Mouse (Mus musculus) thymus, adult 2 months (tissue): ENCODE results near the gene Prpf38b.

ENCODE experiments used
- CTCF ChIP-seq: fragments of 200-500 bp; IDR thresholded peaks from 2 replicates; pipeline ENCODE4 v1.5.1; 2012; ENCODE audit warnings: mild to moderate bottlenecking, control low read depth, low read length, moderate library complexity, borderline replicate concordance; ENCODE audit not compliant: control insufficient read depth, poor library complexity, insufficient read depth; ENCODE audit errors: extremely low read depth
- POLR2A ChIP-seq: fragments of 200-500 bp; IDR thresholded peaks from 2 replicates; pipeline ENCODE4 v1.6.1; 2012; ENCODE audit warnings: mild to moderate bottlenecking, low read length, control low read depth, moderate library complexity; ENCODE audit not compliant: control insufficient read depth, poor library complexity, insufficient read depth; ENCODE audit errors: extremely low read depth

DNA sequence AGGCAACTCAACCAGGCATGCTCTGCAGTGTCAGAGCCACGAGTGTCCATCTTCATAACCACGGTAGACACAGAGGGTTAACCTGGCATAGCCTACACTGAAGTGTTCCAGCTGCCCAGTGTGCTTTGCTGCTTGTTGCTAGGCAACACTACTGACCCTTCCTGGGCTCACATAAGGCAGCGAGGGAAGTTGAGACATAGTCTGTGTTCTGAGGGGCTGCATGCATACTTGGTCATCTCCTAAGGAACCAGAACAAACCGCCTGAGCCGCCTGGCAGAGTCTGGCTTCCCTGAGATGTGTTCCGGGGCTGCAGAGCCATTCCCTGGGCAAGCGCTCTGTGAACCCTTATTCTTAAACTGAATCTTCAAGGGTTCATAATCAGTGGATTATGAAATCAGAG, 49.7 kb upstream of the Prpf38b start:
- TF ChIP-seq POLR2A = no peak
- TF ChIP-seq CTCF = no peak
